Mouse (Mus musculus) embryonic fibroblast, embryonic 13.5 days (primary cell): Measurements from ENCODE around the gene Il12a. TPM values are rescaled to one million over a fixed set of nuclear protein-coding genes. Genes with fewer than 3 reads are reported as not detected.

Experiments
- H3K27ac ChIP-seq: 2 replicates; pipeline ENCODE4 v1.5.1; 2012; ENCODE audit warnings: low read length, control low read depth, inconsistent platforms; ENCODE audit not compliant: insufficient read depth
- H3K4me1 ChIP-seq: 2 replicates; pipeline ENCODE4 v1.6.1; 2011; ENCODE audit warnings: low read length; ENCODE audit not compliant: control insufficient read depth, insufficient read depth
- H3K4me3 ChIP-seq: 2 replicates; pipeline ENCODE4 v1.5.1; 2011; ENCODE audit warnings: mild to moderate bottlenecking, control low read depth, low read length; ENCODE audit not compliant: insufficient read depth
- CTCF ChIP-seq: IDR thresholded peaks from 2 replicates; pipeline ENCODE4 v1.5.1; 2011; ENCODE audit warnings: mild to moderate bottlenecking, control low read depth, low read length, moderate library complexity, borderline replicate concordance; ENCODE audit not compliant: insufficient read depth
- POLR2A ChIP-seq: IDR thresholded peaks from 2 replicates; pipeline ENCODE4 v1.6.1; 2011; ENCODE audit warnings: low read depth, mild to moderate bottlenecking, control low read depth, low read length, moderate library complexity
- polyA plus RNA-seq: library from polyadenylated mRNA; stranded (reverse); fragments of >200 nt; gene quantifications from 2 replicates; pipeline ENCODE4 v1.2.4, GENCODE M21; 2011; ENCODE audit warnings: low read depth; ENCODE audit not compliant: missing spikeins, insufficient read length

Il12a gene
- polyA plus RNA-seq, result not detected in 2 replicates

DNA sequence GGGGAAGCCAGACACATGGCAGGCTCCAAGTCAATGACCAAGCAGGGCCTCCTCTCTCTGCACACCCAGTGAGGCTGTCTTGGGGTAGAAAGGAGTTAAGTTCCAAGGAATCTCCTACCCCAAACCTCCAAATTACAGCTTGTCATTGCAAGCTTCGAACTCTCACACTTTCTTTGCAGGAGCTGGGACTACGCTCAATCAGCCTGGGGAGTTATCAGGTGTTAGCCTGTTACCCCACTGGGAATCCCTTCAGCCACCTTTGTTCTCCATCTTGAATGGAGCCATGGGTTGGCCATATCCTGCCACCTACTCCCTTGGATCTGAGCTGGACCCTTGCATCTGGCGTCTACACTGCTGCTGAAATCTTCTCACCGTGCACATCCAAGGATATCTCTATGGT, at the start of gene Il12a:
Il12a (plus strand) TSS at position 301 of the 400 bp plus-strand sequence.
- H3K4me1 ChIP-seq, result no peaks in the 10 kb centered on the region
- no peak within 1 kb of the TSS for H3K27ac ChIP-seq
- H3K4me3 ChIP-seq, result no peak within 1 kb of the TSS
- no peak for TF ChIP-seq POLR2A

DNA sequence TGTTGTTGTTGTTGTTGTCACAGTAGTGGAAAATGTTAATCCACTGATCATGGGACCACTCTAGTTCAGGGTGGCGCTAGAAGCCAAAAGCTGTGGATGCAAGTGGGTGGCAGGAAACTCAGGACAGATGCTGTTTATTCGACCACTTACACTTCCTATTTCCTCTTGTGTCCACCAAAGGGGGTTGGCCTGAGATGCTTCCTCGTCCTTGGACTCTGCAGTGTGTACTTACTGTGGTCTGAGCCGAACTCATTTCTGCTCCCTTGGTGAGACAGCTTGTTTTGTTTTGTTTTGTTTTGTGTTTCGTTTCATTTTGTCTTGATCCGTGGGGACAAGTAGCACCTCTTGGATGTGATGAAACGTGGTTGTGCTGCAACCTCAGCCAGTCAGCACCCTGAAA, 47.5 kb upstream of the Il12a start:
- Histone ChIP-seq H3K4me1 (no peaks in the 10 kb centered on the region), H3K4me3 (no peak overlapping the region), H3K27ac (no peak overlapping the region)
- TF ChIP-seq POLR2A (no peak), CTCF (no peak)

DNA sequence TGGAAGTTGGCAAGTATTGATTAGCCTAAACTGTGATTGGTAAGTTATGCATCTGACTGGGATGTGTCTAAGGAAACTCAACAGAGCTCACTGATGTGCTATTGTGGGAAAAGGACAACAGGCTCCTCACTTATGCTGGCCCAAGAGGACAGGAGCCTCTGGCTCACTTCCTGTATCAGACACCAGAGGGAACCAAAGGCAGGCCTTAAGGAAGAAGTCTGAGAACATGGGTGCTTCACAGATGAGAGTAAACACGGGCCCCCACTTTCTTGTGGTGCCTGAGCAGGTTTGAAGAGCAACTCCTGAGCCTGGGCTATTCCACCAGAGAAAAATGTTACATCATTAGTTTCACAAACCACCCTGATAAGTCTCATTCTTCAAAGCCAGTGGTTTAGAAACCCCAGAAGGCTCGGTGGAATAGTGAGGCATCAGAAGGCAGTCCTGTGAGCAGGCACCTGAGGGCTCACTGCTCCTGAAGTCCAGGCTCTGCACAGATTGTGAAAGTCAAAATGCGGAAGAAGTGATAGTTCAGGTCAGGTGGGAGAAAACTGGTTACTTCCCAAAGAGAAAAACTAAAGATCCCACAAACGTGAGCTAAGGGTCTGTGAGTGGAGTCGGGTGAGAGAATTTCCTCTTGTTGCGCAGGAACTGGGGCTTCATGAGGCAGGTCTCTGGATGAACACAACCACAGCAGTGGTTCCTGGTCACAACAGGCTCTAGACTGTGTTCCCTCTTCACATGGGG, 43.9 kb upstream of the Il12a start:
- TF ChIP-seq CTCF, result no peak
- no peak for TF ChIP-seq POLR2A
- Histone ChIP-seq H3K4me1 (no peaks in the 10 kb centered on the region), H3K4me3 (no peak overlapping the region), H3K27ac (no peak overlapping the region)

DNA sequence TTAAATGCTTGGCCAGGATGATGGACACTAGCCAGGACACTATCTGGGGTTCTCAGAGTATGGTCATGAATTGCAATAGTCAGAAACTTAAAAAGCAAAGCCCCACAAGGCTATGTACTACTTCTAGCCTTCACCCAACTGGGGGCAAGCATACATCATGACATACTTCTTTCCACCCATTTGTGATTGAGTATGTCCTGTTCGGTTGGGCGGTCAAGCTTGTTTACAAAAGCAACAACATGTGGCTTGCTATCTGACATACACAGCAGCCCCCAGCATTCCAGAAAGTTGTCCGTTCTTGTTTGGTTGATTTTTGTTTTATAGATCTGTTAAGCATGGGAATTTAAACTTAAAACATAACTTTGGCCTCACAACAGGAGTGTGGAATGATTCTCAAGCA, 43.2 kb upstream of the Il12a start:
- no peak for TF ChIP-seq CTCF
- no peak for TF ChIP-seq POLR2A
- H3K27ac ChIP-seq, result no peak overlapping the region
- no peak overlapping the region for H3K4me3 ChIP-seq
- no peaks in the 10 kb centered on the region for H3K4me1 ChIP-seq

DNA sequence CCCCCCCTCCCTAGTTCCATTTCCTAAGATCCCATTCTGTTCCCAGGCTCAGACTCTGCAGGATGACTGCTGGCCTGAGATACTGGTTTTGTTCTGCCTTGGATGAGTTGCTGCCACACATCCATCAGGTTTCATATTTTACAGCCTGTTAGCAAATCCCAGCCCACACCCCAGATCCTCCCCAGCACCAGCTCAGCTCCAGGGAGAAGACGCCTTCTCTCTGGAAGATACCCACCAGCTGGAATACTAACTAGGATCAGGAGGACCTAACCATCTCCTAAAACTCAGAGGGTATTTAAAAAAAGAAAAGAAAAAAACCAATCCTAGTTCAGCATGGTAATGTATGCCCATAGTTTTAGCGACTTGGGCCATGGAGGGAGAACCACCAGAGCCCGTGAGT, 40.2 kb upstream of the Il12a start:
- H3K27ac ChIP-seq, result no peak overlapping the region
- H3K4me1 ChIP-seq, result no peaks in the 10 kb centered on the region
- no peak for TF ChIP-seq CTCF
- no peak for TF ChIP-seq POLR2A
- no peak overlapping the region for H3K4me3 ChIP-seq

DNA sequence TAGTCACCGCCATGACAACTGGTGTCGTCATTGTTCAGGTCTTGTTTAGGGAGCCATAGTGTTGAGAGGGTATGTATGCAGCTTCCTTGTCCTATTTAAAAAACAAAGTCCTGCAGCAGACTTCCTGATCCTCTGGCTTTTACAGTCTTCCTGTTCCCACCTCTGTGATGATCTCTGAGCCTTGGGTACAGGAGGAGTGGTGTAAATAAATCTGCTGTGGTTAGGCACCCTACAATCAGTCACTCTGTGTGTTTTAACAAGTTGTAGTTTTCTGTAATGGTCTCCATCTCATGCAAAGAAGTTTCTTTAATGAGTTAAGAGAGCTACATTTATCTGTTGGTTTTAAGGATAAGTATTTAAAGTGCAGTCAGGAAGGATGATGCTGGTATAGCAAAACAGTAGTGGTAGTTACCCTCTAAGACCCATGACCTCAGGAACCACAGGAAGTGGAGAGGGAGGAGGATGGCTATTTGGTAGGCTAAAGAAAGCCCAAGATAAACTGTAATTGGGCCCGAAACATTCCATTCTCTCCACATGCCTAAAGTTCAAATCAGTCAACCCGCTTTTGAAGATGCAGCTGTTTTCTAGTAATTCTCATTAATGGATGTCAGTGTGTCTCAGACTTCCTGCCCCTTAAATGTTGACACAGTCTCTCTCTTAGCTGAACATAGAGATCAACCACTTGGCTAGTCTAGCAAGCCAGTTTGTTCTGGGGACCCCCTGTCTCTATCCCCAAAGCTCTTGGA, 33.7 kb upstream of the Il12a start:
- TF ChIP-seq POLR2A (no peak), CTCF (no peak)
- Histone ChIP-seq H3K4me3 (no peak overlapping the region), H3K4me1 (no peaks in the 10 kb centered on the region; the same call in 1 of the 2 replicates), H3K27ac (no peak overlapping the region)

DNA sequence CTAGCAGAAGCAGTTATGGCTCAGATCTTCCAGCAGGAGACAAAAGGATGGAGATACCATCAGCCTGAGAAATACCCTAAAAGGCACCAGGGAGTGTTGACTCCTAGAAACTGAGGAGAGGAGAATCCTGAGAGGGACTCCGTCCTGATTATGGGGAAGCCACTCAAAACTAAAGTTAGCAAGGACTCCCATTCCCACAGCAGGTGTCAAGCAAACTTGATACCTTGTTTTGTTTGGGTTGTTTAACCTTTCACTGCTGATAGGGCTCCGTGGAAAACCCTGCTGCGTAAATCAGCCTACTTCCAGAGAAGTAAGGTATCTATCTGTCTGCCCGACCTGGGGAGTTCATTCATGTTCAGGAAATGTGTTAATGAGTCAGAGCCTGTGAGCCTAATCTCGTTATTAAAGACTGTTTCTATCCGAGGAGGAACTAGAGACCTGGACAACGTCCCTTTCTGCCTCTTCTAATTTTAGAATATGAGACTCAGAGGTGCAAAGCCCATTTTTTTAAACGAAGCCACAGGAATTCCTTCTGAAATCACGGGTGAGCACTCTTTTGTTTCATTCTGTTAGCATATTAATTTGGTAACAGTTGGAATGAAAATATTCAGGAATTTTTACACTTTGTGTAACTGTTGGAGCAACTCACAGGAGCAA, 32.7 kb upstream of the Il12a start:
- no peak for TF ChIP-seq POLR2A
- no peak for TF ChIP-seq CTCF
- Histone ChIP-seq H3K4me1 (no peaks in the 10 kb centered on the region; the same call in 1 of the 2 replicates), H3K4me3 (no peak overlapping the region), H3K27ac (no peak overlapping the region)

DNA sequence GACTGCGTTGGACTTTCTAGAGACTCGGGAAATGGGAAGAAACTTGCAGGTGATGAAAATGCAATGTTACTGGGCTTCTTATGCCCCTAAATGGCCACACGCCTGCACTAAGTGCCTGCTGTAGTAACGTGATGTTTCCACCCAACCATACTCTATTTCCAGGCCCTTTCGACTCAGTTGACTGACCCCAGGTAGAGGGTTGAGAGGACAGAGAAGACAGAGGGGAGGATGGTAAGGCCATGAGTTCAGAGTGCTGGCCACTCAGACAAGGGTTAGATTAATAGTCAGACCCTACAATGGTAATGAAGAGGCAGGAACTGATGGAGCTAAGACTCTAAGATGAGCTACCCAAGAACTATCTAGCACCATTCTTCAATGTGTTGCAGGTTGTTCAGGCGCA, 30.4 kb upstream of the Il12a start:
- Histone ChIP-seq H3K4me1 (no peaks in the 10 kb centered on the region; the same call in 1 of the 2 replicates), H3K27ac (no peak overlapping the region), H3K4me3 (no peak overlapping the region)
- TF ChIP-seq CTCF (no peak), POLR2A (no peak)

DNA sequence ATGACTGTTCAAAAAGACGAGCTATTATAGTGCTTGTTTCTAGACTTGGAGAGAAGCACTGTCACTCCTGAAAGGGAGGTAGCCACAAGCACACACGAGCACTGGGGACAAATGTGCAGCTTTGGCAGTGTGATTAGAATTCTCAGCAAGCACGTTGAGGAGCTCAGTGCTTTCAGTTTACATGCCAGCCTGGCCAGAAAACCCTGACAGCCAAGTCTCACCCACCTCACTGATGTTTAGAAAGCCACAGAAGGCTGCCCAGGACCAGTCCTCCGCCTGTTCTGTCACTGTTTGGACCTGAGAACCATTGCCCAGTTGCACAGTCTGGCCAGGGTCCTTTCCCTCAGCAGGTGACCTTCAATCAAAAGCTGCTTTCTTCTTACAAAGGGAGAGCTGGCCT, 29.9 kb upstream of the Il12a start:
- H3K4me1 ChIP-seq, result no peaks in the 10 kb centered on the region; the same call in 1 of the 2 replicates
- no peak for TF ChIP-seq CTCF
- no peak for TF ChIP-seq POLR2A
- H3K4me3 ChIP-seq, result no peak overlapping the region
- no peak overlapping the region for H3K27ac ChIP-seq

DNA sequence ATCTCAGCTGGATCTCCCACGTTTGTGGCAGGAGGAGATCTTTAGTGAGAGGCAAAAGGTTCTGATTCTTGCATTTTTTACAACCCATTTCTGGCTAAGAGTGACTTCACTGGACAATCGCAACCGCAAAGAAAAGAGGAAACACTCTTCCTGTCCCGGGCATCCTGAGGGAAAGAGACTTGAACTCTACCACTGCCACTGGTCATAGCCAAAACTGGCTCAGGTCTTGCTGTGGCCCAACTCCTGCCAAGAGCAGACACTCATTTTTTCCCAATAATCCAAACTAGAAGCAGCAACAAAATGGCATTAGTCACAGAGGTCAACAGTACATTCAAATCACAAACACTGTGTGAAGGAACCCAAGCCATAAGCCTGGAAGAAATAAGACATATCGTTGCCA, 28.1 kb upstream of the Il12a start:
- no peaks in the 10 kb centered on the region; the same call in 1 of the 2 replicates for H3K4me1 ChIP-seq
- no peak for TF ChIP-seq CTCF
- TF ChIP-seq POLR2A, result no peak
- H3K27ac ChIP-seq, result no peak overlapping the region
- H3K4me3 ChIP-seq, result no peak overlapping the region
